In the genomic region with DNA sequence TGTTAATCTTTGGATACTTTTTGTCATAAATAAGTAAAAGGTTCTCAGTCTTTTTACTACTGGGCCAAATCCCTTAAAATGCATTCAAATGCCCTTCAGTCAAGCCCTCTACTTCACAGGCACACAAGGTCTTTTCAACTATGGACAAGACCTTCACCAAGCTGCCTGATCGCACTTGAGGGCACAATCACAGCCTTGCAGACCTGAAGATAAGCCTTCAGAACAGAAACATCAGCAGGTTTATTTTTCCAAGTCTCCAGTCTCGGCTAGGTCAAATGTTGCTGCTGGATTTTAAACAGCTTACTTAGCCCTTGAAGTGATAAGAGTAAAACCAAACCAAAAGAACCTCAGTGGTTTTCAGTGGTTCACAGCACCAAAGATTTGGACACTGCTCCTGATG, we compare ENCODE assay signal across 8 mouse cellular contexts. TPM values are rescaled to one million over a fixed set of nuclear protein-coding genes. Genes with fewer than 3 reads are reported as not detected.
DNase-seq lines count a peak whose midpoint lies in the region; ATAC-seq lines count a peak whose summit lies in the region.

No protein-coding gene starts in this region.

- ATAC-seq in forebrain, embryonic 11.5 days (replicated peaks; ENCODE audit: low FRiP score): no peak
- ATAC-seq in liver, embryonic 12.5 days: no peak
- ATAC-seq in erythroid progenitor cell, adult 5-6 weeks (replicated peaks; ENCODE audit: low FRiP score, poor library complexity, severe bottlenecking): no peak

- 0 out of 2 replicates have a peak, but pooled peaks cover 4% of the 10 kb centered on the region for H3K36me3 ChIP-seq in heart, embryonic 10.5 days
- H3K36me3 ChIP-seq in forebrain, embryonic 11.5 days (ENCODE audit: control insufficient read depth, insufficient read depth, low read length): no peaks in the 10 kb centered on the region
- H3K36me3 ChIP-seq in liver, embryonic 12.5 days: 0 out of 2 replicates have a peak, but pooled peaks cover under 1% of the 10 kb centered on the region

- no peak for DNase-seq in heart, embryonic 10.5 days (ENCODE audit: low spot score)
- DNase-seq in heart, postnatal 14 days: no peak
- DNase-seq in 3T3-L1 (ENCODE audit: low read depth, low spot score): peak; percentile 17
- DNase-seq in forebrain, embryonic 11.5 days (ENCODE audit: low spot score): no peak
- DNase-seq in right cerebral cortex, postnatal 36 days (ENCODE audit: low spot score in 2 of 2): no peak
- DNase-seq in left cerebral cortex, adult 18-20 months (ENCODE audit: low spot score in 2 of 2): no peak

- H3K9me3 ChIP-seq in heart, embryonic 10.5 days: no peaks in the 10 kb centered on the region
- no peaks in the 10 kb centered on the region for H3K9me3 ChIP-seq in forebrain, embryonic 11.5 days (ENCODE audit: control insufficient read depth, low read length)
- no peaks in the 10 kb centered on the region for H3K9me3 ChIP-seq in liver, embryonic 12.5 days (replicated peaks)

- H3K4me3 ChIP-seq in heart, embryonic 10.5 days: peak overlapping the region; percentile 96
- peak overlapping the region; percentile 96 for H3K4me3 ChIP-seq in forebrain, embryonic 11.5 days (ENCODE audit: low read depth, low read length)
- H3K4me3 ChIP-seq in liver, embryonic 12.5 days: peak overlapping the region; percentile 91

- peak overlapping the region; percentile 100; the same call in 1 of the 2 replicates for H3K9ac ChIP-seq in forebrain, embryonic 11.5 days (ENCODE audit: low read length)
- H3K9ac ChIP-seq in liver, embryonic 12.5 days: peak overlapping the region; percentile 98

- no peaks in the 10 kb centered on the region for H3K27me3 ChIP-seq in heart, embryonic 10.5 days (ENCODE audit: insufficient read depth, poor library complexity, severe bottlenecking)
- no peaks in the 10 kb centered on the region for H3K27me3 ChIP-seq in forebrain, embryonic 11.5 days (ENCODE audit: control insufficient read depth, insufficient read depth, low read length)
- no peaks in the 10 kb centered on the region for H3K27me3 ChIP-seq in liver, embryonic 12.5 days (replicated peaks)

- peak overlapping the region; percentile 81 for H3K4me2 ChIP-seq in forebrain, embryonic 11.5 days (ENCODE audit: low read depth, low read length, severe bottlenecking)
- peak overlapping the region; percentile 88 for H3K4me2 ChIP-seq in liver, embryonic 12.5 days

- 0 out of 2 replicates have a peak overlapping the region, but pooled peaks have one; percentile 22 for H3K27ac ChIP-seq in heart, embryonic 10.5 days
- no peak overlapping the region for H3K27ac ChIP-seq in forebrain, embryonic 11.5 days (ENCODE audit: low read depth, low read length)
- no peak overlapping the region for H3K27ac ChIP-seq in liver, embryonic 12.5 days

- H3K4me1 ChIP-seq in heart, embryonic 10.5 days: peaks cover 22% of the 10 kb centered on the region
- peaks cover 5% of the 10 kb centered on the region for H3K4me1 ChIP-seq in forebrain, embryonic 11.5 days (replicated peaks; ENCODE audit: control insufficient read depth, insufficient read depth, low read length)
- peaks cover 67% of the 10 kb centered on the region for H3K4me1 ChIP-seq in liver, embryonic 12.5 days

- 11% methylated on average over 2 of the region's 2 CpGs for WGBS in heart, embryonic 10.5 days
- 43% methylated on average over 2 of the region's 2 CpGs for WGBS in forebrain, embryonic 11.5 days
- 3% methylated on average over 2 of the region's 2 CpGs for WGBS in liver, embryonic 12.5 days (ENCODE audit: insufficient replicate concordance)

- intact Hi-C loops in heart, postnatal 14 days (cut with DNase I): no loop called here

RNA-seq across cellular contexts. Expression of gene Raf1, which starts 2.1 kb away (rescaled TPM):
- 94.0 and 101 TPM in 2 replicates for polyA plus RNA-seq in heart, embryonic 10.5 days (2016; fragmentation: Nextera tagmentation; extraction: Ambion mirVana)
- total RNA-seq in heart, postnatal 14 days (2021): 100 to 1,000 TPM; 106 to 112 TPM
- polyA plus RNA-seq in forebrain, embryonic 11.5 days (2014; fragmentation: Nextera tagmentation; extraction: Ambion mirVana): 153 and 175 TPM in 2 replicates
- polyA plus RNA-seq in liver, embryonic 12.5 days (2016; fragmentation: Nextera tagmentation; extraction: Ambion mirVana): 52.4 and 53.2 TPM in 2 replicates
- total RNA-seq in left cerebral cortex, adult 18-20 months (2021): 10 to 100 TPM; 79.3 to 88.2 TPM
- total RNA-seq in erythroid progenitor cell, adult 5-6 weeks (2015; ENCODE audit: low replicate concordance): 84.0 and 100 TPM in 2 replicates
- total RNA-seq in erythroid progenitor cell, adult 5-6 weeks (2017; ENCODE audit: low replicate concordance): 21.3 and 46.2 TPM in 2 replicates
